Mouse (Mus musculus) small intestine, adult 2 months (tissue): ENCODE results near the gene Crym.

Experiments used
- CTCF ChIP-seq: fragments of 200-500 bp; IDR thresholded peaks from 2 replicates; pipeline ENCODE4 v1.5.1; 2012; ENCODE audit warnings: low read depth, mild to moderate bottlenecking, control low read depth, inconsistent platforms, low read length, moderate library complexity, mixed read lengths; ENCODE audit not compliant: insufficient replicate concordance, insufficient read length; ENCODE audit errors: extremely low read depth
- POLR2A ChIP-seq: fragments of 200-500 bp; IDR thresholded peaks from 2 replicates; pipeline ENCODE4 v1.6.1; 2012; ENCODE audit warnings: low read depth, mild to moderate bottlenecking, control low read depth, inconsistent platforms, low read length, moderate library complexity

- no peak; the same call in 1 of the 2 replicates for TF ChIP-seq POLR2A
- TF ChIP-seq CTCF, result no peak
Observed at GRCm38 (mm10) chr7:120158121-120158613, 43.7 kb downstream of the Crym start.
